Mouse (Mus musculus): ENCODE results near the gene Gm4779.

DNA sequence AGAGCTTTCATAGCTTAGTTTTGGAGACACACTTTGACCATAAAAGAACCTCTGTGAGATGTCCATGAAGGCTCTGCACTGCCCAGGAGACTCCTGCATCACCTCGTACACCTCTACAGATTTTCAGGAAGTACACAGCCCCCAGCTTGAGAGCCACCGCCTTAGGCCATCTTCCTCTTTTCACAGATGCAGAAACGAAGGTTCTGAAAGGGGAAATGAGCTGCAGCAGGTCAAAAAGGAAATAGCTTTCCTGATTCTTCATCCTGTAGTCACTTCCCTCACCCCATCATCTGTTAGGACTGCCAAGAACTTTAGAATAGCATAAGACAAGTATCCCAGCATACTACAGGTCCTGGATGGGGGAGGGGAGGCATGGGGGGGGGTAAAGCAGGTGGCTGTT lies 23.9 kb downstream of the Gm4779 start:
- TF ChIP-seq CTCF (IDR thresholded peaks at IDR 0.05; ENCODE audit: control insufficient read depth, insufficient read depth, low read length) = no peak
- no peak for TF ChIP-seq POLR2A (IDR thresholded peaks at IDR 0.05; ENCODE audit: borderline replicate concordance, control insufficient read depth, low read depth, low read length)

Measured in bone marrow, adult 2 months (tissue).